In genomic region chr9:95844825-95845460, GRCm38 (mm10) we compare ENCODE assay signal across 8 mouse cellular contexts. TPM values are rescaled to one million over a fixed set of nuclear protein-coding genes. Genes with fewer than 3 reads are reported as not detected.
DNase-seq lines count a peak whose midpoint lies in the region; ATAC-seq and TF ChIP-seq lines count a peak whose summit lies in the region.

Gene Pls1, minus strand, starts transcription at chr9:95845311.

- peak within 1 kb of the TSS; percentile 78 for H3K4me2 ChIP-seq in hindbrain, embryonic 11.5 days (replicated peaks; ENCODE audit: low read depth, low read length)
- H3K4me2 ChIP-seq in lung, embryonic 14.5 days, result peak within 1 kb of the TSS; percentile 96

- TF ChIP-seq POLR2A in ES-Bruce4 (IDR thresholded peaks at IDR 0.05; ENCODE audit: insufficient read depth, low read length), result no peak

- WGBS in hindbrain, embryonic 11.5 days, result under 1% methylated on average over 44 of the region's 46 CpGs
- under 1% methylated on average over 46 of the region's 46 CpGs for WGBS in lung, embryonic 14.5 days

- no peak within 1 kb of the TSS for H3K27ac ChIP-seq in ES-Bruce4 (ENCODE audit: insufficient read depth, low read length)
- no peak within 1 kb of the TSS for H3K27ac ChIP-seq in hindbrain, embryonic 11.5 days (ENCODE audit: low read depth, low read length)
- H3K27ac ChIP-seq in lung, embryonic 14.5 days (ENCODE audit: low read depth), result peak within 1 kb of the TSS; percentile 36

- ATAC-seq in hindbrain, embryonic 11.5 days (ENCODE audit: low FRiP score), result peak; percentile 90
- ATAC-seq in lung, embryonic 14.5 days (ENCODE audit: insufficient read depth), result peak; percentile 91

- no peak for TF ChIP-seq EP300 in ES-Bruce4 (IDR thresholded peaks at IDR 0.05; ENCODE audit: insufficient read depth, low read depth, low read length)

- peak; percentile 99 for DNase-seq in cerebellum, adult 8-10 months
- peak; percentile 70 to 87 for DNase-seq in frontal cortex, postnatal 10 days (ENCODE audit: low spot score in 2 of 2)
- DNase-seq in hindbrain, embryonic 11.5 days (ENCODE audit: low spot score), result peak; percentile 90
- DNase-seq in layer of hippocampus, adult 9-10 months (ENCODE audit: low spot score), result peak; percentile 78
- peak; percentile 84 for DNase-seq in lung, embryonic 14.5 days
- peak; percentile 60 for DNase-seq in ovary, adult 18-20 months (ENCODE audit: low spot score)
- peak; percentile 55 to 56 for DNase-seq in thymus, adult 18-20 months

- no peaks in the 10 kb centered on the region for H3K9me3 ChIP-seq in ES-Bruce4 (replicated peaks; ENCODE audit: control insufficient read depth, insufficient read depth, low read length, poor library complexity, severe bottlenecking)
- no peaks in the 10 kb centered on the region for H3K9me3 ChIP-seq in hindbrain, embryonic 11.5 days (ENCODE audit: control insufficient read depth, low read length)
- no peaks in the 10 kb centered on the region for H3K9me3 ChIP-seq in lung, embryonic 14.5 days (ENCODE audit: low read depth, low read length)

- peak within 1 kb of the TSS; percentile 58 for H3K4me3 ChIP-seq in ES-Bruce4 (ENCODE audit: low read depth, low read length)
- H3K4me3 ChIP-seq in hindbrain, embryonic 11.5 days (ENCODE audit: low read depth, low read length), result peak within 1 kb of the TSS; percentile 50
- H3K4me3 ChIP-seq in lung, embryonic 14.5 days (ENCODE audit: low read depth, low read length), result peak within 1 kb of the TSS; percentile 60

- H3K9ac ChIP-seq in ES-Bruce4 (ENCODE audit: low read depth, poor library complexity, severe bottlenecking), result peak within 1 kb of the TSS; percentile 65
- peak within 1 kb of the TSS; percentile 39; the same call in 1 of the 2 replicates for H3K9ac ChIP-seq in hindbrain, embryonic 11.5 days (ENCODE audit: low read depth, low read length)
- peak within 1 kb of the TSS; percentile 57 for H3K9ac ChIP-seq in lung, embryonic 14.5 days

- no peak for TF ChIP-seq CTCF in ES-Bruce4 (IDR thresholded peaks at IDR 0.05; ENCODE audit: low read depth, low read length)
- TF ChIP-seq CTCF in lung, embryonic 14.5 days (IDR thresholded peaks at IDR 0.05; ENCODE audit: low read depth), result no peak

- H3K4me1 ChIP-seq in ES-Bruce4 (ENCODE audit: control insufficient read depth, insufficient read depth, low read length), result no peaks in the 10 kb centered on the region
- H3K4me1 ChIP-seq in hindbrain, embryonic 11.5 days (replicated peaks; ENCODE audit: control insufficient read depth, insufficient read depth, low read length), result no peaks in the 10 kb centered on the region
- no peaks in the 10 kb centered on the region for H3K4me1 ChIP-seq in lung, embryonic 14.5 days (ENCODE audit: insufficient read depth)

- no peaks in the 10 kb centered on the region for H3K36me3 ChIP-seq in ES-Bruce4 (ENCODE audit: control insufficient read depth, insufficient read depth, low read length, poor library complexity, severe bottlenecking)
- H3K36me3 ChIP-seq in hindbrain, embryonic 11.5 days (ENCODE audit: control insufficient read depth, insufficient read depth, low read length), result no peaks in the 10 kb centered on the region
- no peaks in the 10 kb centered on the region for H3K36me3 ChIP-seq in lung, embryonic 14.5 days (ENCODE audit: insufficient read depth)

- H3K27me3 ChIP-seq in ES-Bruce4 (ENCODE audit: control insufficient read depth, insufficient read depth, low read length, poor library complexity, severe bottlenecking), result peaks cover 4% of the 10 kb centered on the region; the same call in 1 of the 2 replicates
- H3K27me3 ChIP-seq in hindbrain, embryonic 11.5 days (ENCODE audit: control insufficient read depth, insufficient read depth, low read length), result no peaks in the 10 kb centered on the region
- H3K27me3 ChIP-seq in lung, embryonic 14.5 days (ENCODE audit: insufficient read depth, low read length), result peaks cover 16% of the 10 kb centered on the region

RNA-seq across cellular contexts. Expression of gene Pls1, which starts in this region (rescaled TPM):
- 4.2 and 5.9 TPM in 2 replicates for polyA plus RNA-seq in ES-Bruce4 (2011; ENCODE audit: insufficient read depth, insufficient read length, low read depth, missing spikeins)
- 7.1 and 8.3 TPM in 2 replicates for polyA plus RNA-seq in hindbrain, embryonic 11.5 days (2014; fragmentation: Nextera tagmentation; extraction: Ambion mirVana)
- polyA plus RNA-seq in lung, embryonic 14.5 days (2014; fragmentation: Nextera tagmentation; extraction: Ambion mirVana), result 9.4 and 11.6 TPM in 2 replicates
